Mouse (Mus musculus): ENCODE data around the gene Bet1l.
A peak's percentile ranks its signal among the peaks of the same experiment; 100 is the strongest.

The Bet1l gene

GRCm38 (mm10) chr7:140858746-140859145 lies 1.4 kb upstream of the Bet1l start:
- no peak for DNase-seq (ENCODE audit: low spot score)

GRCm38 (mm10) chr7:140856785-140857549 lies 410 bp downstream of the Bet1l start, which contains the start of gene Ric8a:
Gene Ric8a, plus strand, starts transcription at chr7:140856957.
- DNase-seq (ENCODE audit: low spot score): peak; percentile 82

GRCm38 (mm10) chr7:140855860-140856784 lies 1.3 kb downstream of the Bet1l start, which contains the start of gene Gm45785:
Gene Gm45785, minus strand, starts transcription at chr7:140856331.
- DNase-seq (ENCODE audit: low spot score): peak; percentile 49

GRCm38 (mm10) chr7:140855181-140855580 lies 2.2 kb downstream of the Bet1l start:
- no peak for DNase-seq (ENCODE audit: low spot score)

GRCm38 (mm10) chr7:140854483-140854882 lies 2.9 kb downstream of the Bet1l start:
- no peak for DNase-seq (ENCODE audit: low spot score)

- no peak for DNase-seq (ENCODE audit: low spot score)
These were observed 4.0 kb downstream of the Bet1l start for GRCm38 (mm10) chr7:140853386-140853785.

GRCm38 (mm10) chr7:140851916-140852315 lies 5.5 kb downstream of the Bet1l start:
- no peak for DNase-seq (ENCODE audit: low spot score)

GRCm38 (mm10) chr7:140848591-140848990 lies 8.8 kb downstream of the Bet1l start:
- DNase-seq (ENCODE audit: low spot score): no peak

GRCm38 (mm10) chr7:140847755-140848580 lies 9.4 kb downstream of the Bet1l start, which contains the start of gene Odf3:
Gene Odf3, plus strand, starts transcription at chr7:140847805.
- no peak for DNase-seq (ENCODE audit: low spot score)

GRCm38 (mm10) chr7:140846676-140847075 lies 10.7 kb downstream of the Bet1l start:
- DNase-seq (ENCODE audit: low spot score): no peak

- no peak for DNase-seq (ENCODE audit: low spot score)
These were observed 11.7 kb downstream of the Bet1l start for GRCm38 (mm10) chr7:140845683-140846082.

- DNase-seq (ENCODE audit: low spot score): peak; percentile 89
These were observed 12.3 kb downstream of the Bet1l start, which contains the start of gene Scgb1c1 for GRCm38 (mm10) chr7:140844905-140845665. Gene Scgb1c1, plus strand, starts transcription at chr7:140845547.

- DNase-seq (ENCODE audit: low spot score): no peak
These were observed 13.6 kb downstream of the Bet1l start for GRCm38 (mm10) chr7:140843806-140844205.

- DNase-seq (ENCODE audit: low spot score): no peak
These were observed 16.3 kb downstream of the Bet1l start for GRCm38 (mm10) chr7:140840750-140841735.

GRCm38 (mm10) chr7:140839556-140839955 lies 17.8 kb downstream of the Bet1l start:
- DNase-seq (ENCODE audit: low spot score): no peak

GRCm38 (mm10) chr7:140836243-140837115 lies 20.9 kb downstream of the Bet1l start:
- DNase-seq (ENCODE audit: low spot score): no peak

GRCm38 (mm10) chr7:140835758-140836087 lies 21.7 kb downstream of the Bet1l start:
- DNase-seq (ENCODE audit: low spot score): no peak

- no peak for DNase-seq (ENCODE audit: low spot score)
These were observed 22.2 kb downstream of the Bet1l start, which contains the start of gene Urah for GRCm38 (mm10) chr7:140834968-140835757. Gene Urah, plus strand, starts transcription at chr7:140835018.

Measured in ovary, postnatal 10 days (tissue).